Mouse (Mus musculus) layer of hippocampus, adult 11-12 months (tissue): Measurements from ENCODE around the gene Sh3rf1.

Source experiments
- DNase-seq: peaks from one replicate; pipeline ENCODE4 v3.0.0; 2022; ENCODE audit warnings: low spot score

The Sh3rf1 gene

DNA sequence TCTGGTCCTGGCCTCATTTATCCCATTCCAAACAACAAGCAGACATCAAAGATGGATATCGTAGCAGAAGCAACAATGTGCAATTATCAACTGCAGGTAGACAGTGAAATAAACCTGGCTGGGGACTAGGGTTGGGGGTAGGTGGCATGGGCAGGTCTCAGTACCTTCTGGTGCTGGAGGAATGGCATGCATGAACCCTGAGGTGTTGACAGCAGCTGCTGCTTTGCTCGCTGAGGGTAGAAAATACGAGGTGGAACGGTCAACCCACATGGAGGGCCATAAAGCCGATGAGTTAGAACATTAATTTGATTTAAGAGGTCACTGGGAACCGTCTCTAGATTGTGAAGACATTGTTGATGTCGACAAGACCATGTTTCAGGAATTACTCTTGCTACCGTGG lies 98.8 kb downstream of the Sh3rf1 start:
- DNase-seq = no peak

DNA sequence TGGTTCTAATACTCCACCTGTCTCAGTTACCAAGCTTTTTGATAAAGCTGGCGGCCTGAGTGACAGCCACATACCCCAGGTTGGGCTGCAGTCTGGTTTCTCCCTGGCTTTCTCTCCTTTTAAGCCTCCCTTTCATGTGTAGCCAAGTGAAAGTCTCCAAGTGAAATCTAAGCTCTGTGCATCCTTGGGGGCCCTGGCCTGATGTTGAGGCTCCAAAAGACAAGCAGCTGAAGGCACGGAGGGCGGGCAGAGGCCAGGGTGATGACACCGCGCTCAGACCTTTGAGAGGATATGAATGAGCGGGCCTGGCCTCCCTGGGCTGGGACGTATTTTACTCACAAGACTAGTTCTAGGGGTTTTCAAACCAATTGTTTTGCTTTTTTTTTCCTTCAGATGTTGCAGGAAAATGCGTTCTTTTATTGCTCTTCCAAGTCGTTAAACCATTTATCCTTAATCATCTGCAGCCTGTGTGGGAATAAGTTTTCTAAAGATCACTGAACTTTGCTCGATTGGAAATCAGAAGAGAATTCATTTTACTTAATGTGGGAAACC lies 100.8 kb downstream of the Sh3rf1 start:
- no peak for DNase-seq

DNA sequence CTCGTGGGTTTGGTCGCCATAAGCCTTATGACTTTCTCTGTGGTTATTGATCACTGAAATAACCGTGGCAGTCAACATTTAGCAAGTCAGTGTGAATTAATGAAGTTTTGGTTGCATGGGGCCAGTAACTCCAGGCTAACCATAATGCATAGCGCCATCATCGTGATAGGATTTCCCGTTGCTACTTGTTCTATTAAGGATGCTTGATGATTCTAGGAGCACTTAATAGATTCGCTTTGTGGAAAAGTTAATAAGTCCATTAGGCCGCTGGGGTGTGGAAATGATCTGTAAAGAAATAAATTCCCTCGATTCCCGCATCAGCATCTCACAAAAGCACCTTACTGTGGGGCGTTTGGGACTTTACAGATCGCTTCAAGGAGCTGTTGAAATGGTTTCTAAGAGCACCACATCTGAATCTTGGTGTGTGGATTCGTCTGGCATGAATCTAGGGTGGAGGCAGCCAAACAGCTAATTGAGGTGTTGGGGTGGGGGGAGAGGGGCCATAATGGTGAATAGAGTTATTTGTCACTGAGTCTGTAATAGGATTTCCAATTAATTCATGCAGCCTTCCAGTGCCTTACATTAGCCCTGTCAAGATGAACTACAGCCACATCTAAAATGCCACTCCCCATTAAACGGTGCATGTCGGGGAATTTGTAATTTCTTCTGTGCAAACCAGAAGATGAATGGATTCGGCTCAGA lies 101.5 kb downstream of the Sh3rf1 start:
- no peak for DNase-seq

DNA sequence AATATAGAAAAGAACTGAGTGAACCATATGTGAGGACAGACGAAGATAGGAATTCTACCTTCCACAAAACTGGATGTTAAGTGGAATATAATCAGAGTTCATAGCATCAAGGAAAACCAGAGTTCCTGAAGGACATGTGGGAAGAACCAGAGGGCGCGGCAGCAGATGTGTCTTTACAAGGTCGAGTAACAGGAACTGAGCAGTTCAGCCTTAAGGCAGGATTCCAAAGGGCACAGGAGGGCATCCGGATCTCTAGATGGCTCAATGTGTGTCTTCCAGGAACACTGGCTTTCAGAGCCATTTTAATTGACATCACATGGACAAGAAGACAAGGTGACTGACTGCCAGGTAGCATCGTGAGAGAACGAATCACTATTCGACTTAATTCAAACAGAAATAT lies 102.6 kb downstream of the Sh3rf1 start:
- no peak for DNase-seq

DNA sequence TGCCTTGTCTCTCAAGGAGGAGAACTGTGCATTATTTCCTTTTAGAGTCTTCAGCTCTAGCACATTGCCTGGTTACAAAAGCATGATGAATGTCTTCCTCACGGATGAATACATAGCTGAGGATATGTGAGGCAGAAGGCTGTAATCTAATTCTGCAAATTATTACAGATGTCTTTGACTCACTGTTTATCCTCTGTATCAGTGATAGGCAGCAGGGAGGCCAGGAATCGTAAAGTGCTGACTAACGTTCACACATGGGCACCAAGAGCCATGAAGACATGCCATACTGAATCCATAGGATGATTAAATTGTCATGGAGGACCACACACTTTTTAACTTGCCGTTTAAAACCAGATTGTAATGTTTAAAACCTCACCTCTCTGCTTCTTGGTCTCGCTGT lies 103.7 kb downstream of the Sh3rf1 start:
- no peak for DNase-seq

DNA sequence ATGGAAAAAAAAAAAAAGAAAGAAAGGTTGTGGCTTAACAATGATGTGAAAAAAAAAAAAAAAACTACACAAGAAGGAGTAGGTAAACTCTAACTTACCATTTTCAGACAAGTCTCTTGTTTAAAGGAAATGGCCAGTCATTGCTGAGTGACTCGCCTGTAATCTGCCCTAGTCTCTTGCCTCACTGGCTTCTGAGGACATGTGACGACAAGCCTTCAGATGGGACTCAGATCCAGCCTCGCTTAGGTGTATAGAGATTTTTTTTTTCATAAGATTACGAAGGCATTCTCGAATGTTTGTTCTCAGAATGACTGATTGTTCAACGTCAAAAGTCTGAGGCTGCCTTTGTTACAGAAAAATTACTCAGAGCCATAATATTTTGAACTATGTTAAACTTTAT lies 116.0 kb downstream of the Sh3rf1 start:
- DNase-seq = no peak

DNA sequence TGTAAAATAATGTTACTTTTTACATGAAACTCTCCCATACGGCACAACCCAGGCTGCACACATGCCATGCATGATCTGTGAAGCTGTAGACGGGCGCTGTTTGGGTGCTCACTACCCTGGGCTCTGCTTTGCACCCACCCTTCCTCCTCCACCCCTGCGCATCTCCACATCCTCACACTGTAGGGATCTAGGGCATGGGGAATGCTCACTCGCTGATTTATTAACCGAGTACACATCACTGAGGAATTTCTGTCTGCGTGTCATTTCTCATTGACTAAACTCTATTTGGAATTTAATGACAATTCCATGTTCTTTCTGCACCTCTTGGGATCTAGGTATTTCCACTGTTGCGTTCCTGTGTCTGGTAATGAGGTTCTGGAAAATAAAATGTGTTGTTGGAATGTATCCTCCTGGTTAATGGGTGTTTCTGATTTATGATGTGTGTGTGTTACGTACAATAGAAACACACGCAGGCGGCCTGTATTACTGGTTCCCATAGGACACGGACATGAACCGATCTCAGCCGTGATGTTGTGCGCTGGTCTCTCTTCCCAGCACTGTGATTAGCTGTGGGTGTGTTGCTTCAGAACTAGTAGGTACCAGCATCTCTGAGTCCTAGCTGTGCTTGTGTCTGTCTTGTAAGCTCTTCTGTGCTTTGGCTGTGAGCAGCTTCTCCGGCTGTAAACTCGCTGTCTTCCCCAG lies 116.8 kb downstream of the Sh3rf1 start:
- DNase-seq = no peak

DNA sequence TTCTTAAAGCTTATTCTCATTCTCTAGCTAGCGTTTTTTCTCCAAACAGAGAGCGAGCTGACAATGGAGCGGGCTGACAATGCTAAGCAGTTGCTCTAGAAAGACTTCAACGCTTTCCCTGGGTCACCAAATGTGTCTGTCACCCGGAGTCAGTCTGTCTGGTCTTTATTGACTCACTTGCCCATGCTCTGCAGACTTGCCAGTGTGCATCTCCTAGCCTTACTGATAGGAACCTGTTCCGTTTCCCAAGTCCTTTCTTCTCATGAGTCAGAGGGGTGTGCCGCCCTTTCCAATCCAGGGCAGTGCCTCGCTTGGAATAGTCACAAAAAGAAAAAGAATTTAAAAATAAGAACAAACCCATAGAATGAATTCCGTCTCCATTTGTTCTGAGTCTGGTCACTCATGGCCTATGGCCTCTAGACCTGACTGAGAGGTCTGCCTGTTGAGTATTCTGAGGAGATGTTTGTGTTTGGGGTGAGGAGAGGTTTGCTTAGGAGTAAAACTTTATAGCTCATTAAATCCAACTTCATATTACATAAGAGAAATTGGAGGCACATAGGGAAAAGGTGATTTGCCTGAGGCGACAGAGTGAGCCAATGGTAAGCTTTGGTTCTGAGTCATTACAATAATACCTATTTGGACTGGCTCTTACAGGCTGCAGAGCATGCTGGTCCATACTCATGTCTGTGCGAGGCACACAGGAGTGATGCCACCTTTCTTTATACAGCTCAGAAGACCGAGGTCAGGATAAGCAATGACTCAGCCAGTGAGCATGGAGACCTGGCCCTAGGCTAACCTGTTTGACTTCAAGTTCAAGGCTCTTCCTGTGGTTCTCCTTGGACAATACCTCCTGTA lies 118.1 kb downstream of the Sh3rf1 start:
- no peak for DNase-seq

DNA sequence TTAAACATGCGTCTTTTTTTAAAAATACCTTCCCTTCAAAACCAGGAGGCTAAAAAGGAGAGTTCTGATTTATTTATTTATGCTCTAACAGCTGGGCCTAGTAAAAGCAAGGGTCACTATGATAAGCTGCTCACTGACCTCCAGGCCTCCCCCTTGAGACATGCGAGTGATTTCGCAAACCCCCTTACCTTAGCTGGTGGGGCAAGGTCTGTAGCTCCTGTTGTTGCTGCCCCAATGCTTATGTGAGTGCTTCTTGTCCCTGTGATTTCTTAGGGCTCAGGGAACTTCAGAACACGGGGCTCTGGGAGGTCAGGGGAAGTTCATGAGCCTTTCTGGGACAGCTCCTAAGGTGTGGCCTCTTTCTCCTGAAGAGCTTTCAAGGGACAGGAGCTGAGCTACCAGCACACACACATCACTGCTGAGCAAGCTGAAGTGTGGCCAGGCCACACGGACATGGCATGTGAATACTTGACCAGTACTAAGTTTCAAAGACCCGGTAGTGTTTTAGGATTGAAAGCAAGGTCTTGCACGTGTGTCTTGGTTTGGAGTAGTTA lies 118.9 kb downstream of the Sh3rf1 start:
- no peak for DNase-seq

DNA sequence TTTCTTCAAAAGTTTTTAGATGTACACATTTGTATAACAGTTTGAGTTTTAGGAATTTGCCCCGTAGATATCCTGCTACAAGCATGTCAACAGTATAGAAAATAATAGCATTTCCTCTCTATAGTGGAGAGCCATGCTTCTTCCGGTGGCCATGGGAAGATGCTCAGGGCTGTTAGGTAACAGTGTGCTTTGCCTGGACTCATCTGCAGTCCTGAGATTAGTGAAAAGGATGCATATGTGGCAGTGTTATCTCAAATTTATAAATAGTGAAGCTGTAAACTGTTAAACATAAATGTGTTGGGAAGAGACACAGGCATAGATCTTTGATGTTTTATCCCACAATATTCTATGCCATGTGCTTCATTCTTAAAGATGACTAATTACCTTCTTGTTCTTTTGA lies 120.8 kb downstream of the Sh3rf1 start:
- DNase-seq = no peak

DNA sequence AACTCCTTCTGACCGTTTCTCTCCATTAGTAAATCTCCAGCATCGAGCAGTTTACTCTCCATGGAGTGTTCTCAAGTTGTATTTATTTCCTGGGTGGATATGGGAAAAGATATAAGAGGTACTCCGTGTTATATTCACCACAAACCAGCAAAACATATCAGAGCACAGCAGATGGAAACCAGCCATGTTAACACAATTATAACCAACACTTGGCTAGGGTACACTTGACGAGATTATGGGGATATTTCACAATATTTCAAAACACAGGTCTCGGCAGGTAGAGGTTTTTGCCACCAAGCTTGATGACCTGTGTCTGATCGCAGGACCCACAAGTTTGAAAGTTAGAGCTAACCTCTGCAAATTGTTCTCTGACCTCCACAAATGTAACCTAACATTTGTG lies 123.3 kb downstream of the Sh3rf1 start:
- no peak for DNase-seq

DNA sequence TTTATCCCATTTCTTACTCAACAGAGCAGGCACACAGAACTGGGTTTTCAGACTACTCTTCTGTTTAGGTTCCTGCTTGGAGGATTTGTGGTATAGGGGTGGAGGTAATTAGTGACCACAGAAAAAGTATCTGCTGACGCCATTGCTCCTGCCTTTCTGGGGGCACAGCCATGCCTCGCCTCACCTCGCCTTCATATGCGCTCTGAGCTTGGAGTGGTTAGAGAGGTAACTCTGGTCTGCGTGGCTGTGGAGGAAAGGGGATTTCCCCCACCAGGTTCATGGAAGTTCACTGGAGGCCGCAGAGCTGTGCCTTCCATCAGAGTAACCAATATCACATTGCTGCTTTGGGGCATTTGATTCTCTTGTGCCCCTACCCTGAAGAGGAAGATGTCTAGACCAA lies 123.9 kb downstream of the Sh3rf1 start:
- no peak for DNase-seq

DNA sequence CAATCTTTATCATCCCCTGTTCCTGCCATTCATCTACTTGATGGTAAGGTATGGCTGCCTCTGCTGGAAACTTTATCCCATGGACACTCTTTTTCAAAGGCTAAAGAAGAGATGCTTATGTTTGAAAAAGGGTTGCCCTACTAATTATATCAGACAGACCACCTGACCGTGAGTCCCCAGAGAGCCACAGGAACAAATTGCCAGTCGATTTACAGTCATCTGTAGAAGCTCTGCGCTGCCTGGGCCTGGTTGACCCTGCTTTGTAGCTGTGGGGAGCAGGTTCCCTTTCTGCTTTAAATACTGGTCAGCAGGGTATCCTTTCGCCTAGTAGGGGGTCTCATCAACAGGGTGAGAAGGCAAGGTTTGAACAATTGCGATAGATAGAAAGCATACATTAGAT lies 124.4 kb downstream of the Sh3rf1 start:
- DNase-seq = no peak

DNA sequence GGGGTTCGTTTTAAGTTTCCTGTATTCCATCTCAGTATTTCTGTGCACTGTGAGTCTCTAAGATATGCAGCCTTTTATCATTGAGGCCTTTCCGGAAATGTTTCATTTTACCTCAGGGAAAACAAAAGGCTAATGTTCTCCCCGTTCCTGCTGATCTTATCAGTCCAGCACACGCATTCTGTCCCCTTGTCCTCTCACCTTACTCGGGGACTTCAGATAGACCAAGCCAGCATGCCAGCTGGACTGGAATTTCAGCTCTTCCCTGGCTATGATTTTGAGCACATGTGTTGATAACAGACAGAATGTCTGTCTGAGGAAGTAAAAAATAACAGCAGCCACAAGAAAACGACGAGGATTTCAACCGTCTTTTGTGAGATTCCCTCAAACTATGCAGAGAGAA lies 124.8 kb downstream of the Sh3rf1 start:
- no peak for DNase-seq

DNA sequence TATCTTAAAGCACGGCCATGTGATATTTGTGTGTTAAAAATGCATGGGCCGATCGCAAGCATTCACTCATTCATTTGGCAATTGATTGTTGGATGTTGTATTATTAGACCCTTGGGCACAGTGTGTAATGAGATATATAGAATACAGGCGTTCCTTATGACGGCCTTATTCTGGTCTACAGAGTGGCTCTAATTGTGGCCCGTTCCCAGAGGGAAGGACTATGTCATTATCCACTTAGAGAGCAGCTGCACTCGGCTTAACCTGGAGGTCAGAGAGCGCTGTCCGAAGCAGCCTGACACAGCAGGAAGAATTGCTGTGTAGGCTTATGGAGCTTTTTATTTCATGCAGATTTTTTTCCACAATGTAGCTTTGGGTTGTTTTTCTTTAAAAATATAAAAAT lies 126.8 kb downstream of the Sh3rf1 start:
- DNase-seq = no peak

DNA sequence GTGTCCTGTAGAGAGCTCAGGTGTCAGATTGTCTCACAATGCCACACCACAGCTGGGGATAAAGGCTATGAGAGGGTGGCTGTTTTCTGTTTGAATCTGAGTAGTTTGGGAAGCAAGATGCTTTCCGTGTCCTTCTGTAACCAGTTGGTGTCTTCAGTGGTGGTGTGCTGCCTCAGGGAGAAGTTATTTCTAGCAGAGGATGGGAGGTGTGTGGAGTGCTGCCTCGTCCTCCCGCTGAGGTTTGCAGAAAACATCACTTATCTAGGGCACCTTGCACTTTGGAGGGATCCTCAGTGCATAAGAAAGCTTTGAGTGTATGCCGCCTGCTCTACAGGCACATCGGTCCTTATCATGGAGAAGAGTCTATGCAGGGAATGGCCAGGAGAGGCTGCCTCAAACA lies 128.0 kb downstream of the Sh3rf1 start:
- no peak for DNase-seq

DNA sequence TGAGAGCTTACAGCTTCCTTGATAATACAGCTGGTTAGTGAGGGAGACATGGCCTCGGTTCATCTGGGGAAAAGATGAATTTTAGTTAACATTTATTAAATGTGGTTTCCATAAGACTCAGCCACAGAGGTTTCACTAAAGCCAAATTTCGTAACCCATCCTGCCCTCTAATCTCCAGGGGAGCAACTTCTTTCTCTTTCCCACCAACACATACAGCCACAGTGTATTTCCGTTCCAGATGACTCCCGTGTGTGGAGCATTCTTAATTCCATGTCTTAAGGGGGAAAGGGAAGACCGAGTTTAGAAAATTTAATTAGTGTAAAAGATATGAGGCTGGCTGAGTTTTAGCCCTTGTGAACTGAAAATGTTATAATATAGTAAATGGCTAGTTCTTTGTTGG lies 131.8 kb downstream of the Sh3rf1 start:
- DNase-seq = no peak

DNA sequence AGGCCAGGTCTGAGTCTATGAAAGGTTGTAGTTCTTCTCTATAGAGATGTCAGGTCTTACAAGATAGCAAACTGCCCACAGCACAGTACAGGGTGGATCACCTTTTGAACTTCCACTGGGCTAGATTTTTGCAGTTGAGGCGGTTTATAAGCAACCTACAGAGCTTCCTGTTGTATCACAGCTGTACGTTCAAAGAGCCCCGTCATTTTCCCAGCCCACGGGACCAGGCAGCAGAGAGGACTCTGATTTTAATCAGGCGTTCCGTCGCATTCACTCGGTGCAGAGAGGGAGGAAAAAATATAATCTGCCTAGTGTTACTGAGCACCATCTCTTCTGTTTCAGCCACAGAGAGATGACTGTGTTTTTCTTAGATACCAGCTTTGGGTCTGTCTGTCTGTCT lies 135.3 kb downstream of the Sh3rf1 start:
- no peak for DNase-seq

DNA sequence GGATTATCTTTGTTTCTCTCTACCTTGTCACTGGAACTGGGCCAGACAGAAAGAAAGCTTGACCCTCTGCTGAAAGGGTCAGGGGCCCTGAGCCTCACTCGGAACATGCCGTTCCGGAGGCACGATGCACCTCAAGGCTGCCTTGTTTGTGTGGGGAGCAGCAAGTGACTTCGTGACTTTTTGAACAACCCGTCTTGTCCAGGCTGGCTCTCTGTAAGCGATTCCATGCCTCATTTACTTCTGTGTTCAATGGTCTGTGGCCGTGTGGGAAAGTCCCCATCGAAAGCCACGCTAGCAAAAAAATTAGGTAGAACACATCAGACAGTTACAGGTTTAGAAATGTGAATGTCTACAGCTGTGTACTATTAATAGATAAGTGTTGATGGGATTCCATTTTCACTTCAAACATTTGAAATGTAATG lies 136.2 kb downstream of the Sh3rf1 start:
- DNase-seq = no peak

DNA sequence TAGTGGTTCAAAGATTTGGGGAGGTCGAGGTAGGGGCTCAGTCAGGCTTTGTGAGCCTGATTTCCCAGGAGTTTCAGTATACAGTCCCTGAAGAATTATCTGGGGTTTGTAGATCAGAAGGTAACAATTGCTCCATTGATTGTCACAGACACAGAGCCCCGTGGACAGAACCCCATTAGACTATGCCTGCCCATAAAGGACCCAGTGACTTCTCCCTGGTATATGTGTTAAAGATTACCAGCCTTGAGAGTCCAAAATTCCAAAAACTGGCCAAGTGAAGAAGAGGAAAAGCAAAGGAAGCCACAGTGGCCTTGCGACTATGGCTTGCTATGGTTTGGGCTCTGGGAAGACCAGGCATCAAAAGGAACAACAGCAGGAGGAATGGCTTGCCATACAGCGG lies 136.7 kb downstream of the Sh3rf1 start:
- DNase-seq = no peak

DNA sequence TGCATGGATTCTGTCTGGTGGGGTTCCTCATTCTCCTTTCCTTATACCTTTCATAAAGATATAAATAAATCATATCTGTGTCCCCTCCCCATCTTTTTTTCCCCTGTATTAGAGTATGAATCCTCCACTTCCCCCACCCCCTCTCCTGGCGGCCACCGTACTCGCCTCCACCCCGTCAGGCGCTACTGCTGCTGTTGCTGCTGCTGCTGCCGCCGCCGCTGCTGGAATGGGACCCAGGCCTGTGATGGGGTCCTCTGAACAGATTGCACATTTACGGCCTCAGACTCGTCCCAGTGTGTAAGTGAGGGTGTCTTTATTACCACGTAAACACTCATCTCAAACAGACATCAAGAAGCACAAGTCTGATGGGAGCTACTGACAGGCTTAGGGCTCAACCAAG lies 137.8 kb downstream of the Sh3rf1 start:
- DNase-seq = no peak

DNA sequence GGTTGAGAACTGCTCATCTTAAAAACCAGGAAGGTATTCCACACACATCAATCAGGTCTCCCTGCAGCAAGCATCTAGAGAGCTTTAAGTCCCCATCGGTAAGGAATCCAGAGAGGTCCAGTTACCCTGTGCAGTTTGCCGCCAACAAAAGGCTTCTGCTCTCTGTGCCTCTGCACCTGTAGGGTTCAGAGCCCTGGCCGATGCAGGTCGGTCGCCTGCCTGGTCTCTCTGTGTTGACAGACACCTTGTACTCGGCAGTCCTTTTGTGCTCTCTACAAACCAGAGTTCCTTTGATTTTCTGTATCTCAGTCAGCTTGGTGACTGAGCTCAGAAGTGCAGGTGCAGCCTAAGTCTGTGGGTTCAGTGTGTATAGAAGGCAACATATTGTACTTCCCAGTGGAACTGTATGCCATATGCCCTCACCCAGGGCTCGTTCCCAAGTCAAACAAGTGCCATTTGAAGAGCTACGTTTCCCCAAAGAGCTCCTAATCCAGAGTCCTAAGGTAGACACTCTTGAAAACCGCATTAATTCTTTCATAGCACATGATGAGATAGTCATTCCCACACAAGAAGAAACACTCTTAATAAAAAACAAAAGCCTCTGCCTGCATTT lies 138.7 kb downstream of the Sh3rf1 start:
- DNase-seq = no peak
